Mouse (Mus musculus) heart, adult 2 months (tissue): ENCODE results near the gene Clip3.

Source experiments
- CTCF ChIP-seq: fragments of 200-600 bp; IDR thresholded peaks from 2 replicates; pipeline ENCODE4 v1.8.1; 2022; ENCODE audit warnings: antibody characterized with exemption, mild to moderate bottlenecking, moderate library complexity
- EP300 ChIP-seq: fragments of 200-500 bp; IDR thresholded peaks from 2 replicates; pipeline ENCODE4 v1.6.1; 2011; ENCODE audit warnings: low read depth, low read length, control low read depth; ENCODE audit not compliant: insufficient read depth

GRCm38 (mm10) chr7:30326427-30326826 lies 34.9 kb downstream of the Clip3 start:
- no peak for TF ChIP-seq EP300
- TF ChIP-seq CTCF, result no peak
